Mouse (Mus musculus): ENCODE results near the gene Ddx24. TPM values are rescaled to one million over a fixed set of nuclear protein-coding genes. Genes with fewer than 3 reads are reported as not detected.

Gene Ddx24
- polyA plus RNA-seq, 1 experiment: 29.8 TPM

DNA sequence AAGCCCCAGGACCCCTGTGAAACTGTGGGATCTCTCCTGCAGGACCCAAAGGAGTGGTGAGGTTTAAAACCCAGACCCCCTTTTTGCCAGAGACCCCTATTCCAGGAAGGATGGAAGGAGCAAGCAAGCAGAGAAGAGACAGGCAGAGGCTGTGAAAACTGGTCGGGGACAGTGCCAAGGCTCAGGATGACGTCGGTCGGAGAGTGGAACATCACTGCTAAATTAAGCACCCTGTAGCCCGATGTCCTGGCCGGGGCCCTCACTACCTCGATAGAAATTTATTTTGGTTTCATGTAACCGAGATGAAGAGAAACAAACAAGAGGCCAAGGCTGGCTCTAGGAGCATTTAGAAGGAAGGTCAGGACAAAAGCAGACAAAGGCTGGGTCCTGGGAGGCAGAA, 67.4 kb downstream of the Ddx24 start:
- DNase-seq (ENCODE audit: low read depth, low spot score): no peak
- WGBS: 72% methylated on average over 8 of the region's 8 CpGs

Other genes with a start within 250 kb of the Ddx24 start
- gene Prima1, start 183.7 kb downstream of the Ddx24 start, polyA plus RNA-seq (2012; rRNA removed): 0.69 and 1.1 TPM in 2 replicates
- not detected in 2 replicates for gene Fam181a, start 114.9 kb downstream of the Ddx24 start, polyA plus RNA-seq (2012; rRNA removed)
- gene Asb2, start 69.8 kb downstream of the Ddx24 start, polyA plus RNA-seq (2012; rRNA removed): 48.6 and 57.7 TPM in 2 replicates
- gene Otub2, start 37.1 kb downstream of the Ddx24 start, polyA plus RNA-seq (2012; rRNA removed): 1.9 and 2.0 TPM in 2 replicates
- 0.57 and 0.60 TPM in 2 replicates for gene 9330161L09Rik, start 18.0 kb downstream of the Ddx24 start, polyA plus RNA-seq (2012; rRNA removed)
- gene Ifi27, start 8.4 kb upstream of the Ddx24 start, polyA plus RNA-seq (2012; rRNA removed): 108 and 125 TPM in 2 replicates
- gene Ifi27l2a, start 17.9 kb upstream of the Ddx24 start, polyA plus RNA-seq (2012; rRNA removed): 217 and 307 TPM in 2 replicates
- gene Ifi27l2b, start 31.4 kb upstream of the Ddx24 start, polyA plus RNA-seq (2012; rRNA removed): 179 and 656 TPM in 2 replicates
- 0.66 and 0.67 TPM in 2 replicates for gene Ppp4r4, start 106.5 kb upstream of the Ddx24 start, polyA plus RNA-seq (2012; rRNA removed)
- 2.1 and 3.0 TPM in 2 replicates for gene Serpina10, start 205.6 kb upstream of the Ddx24 start, polyA plus RNA-seq (2012; rRNA removed)
- 0.08 TPM in 1 of 2 replicates, not detected in the other for gene Serpina6, start 231.4 kb upstream of the Ddx24 start, polyA plus RNA-seq (2012; rRNA removed)

All from large intestine, adult 2 months (tissue).